Mouse (Mus musculus): ENCODE measurements around the gene Plgrkt. TPM values are rescaled to one million over a fixed set of nuclear protein-coding genes. Genes with fewer than 3 reads are reported as not detected.

Plgrkt gene
- polyA plus RNA-seq, 1 experiment from 2014 or later, result 72.8 TPM

- no peak overlapping the region for H3K27ac ChIP-seq
- no peaks in the 10 kb centered on the region for H3K27me3 ChIP-seq
- H3K4me1 ChIP-seq, result peaks cover 5% of the 10 kb centered on the region; the same call in 1 of the 2 replicates
- no peaks in the 10 kb centered on the region for H3K36me3 ChIP-seq
- peak overlapping the region; percentile 45 for H3K4me3 ChIP-seq
- no peaks in the 10 kb centered on the region for H3K9me3 ChIP-seq
- H3K4me2 ChIP-seq (replicated peaks), result peak overlapping the region; percentile 76
- ATAC-seq (ENCODE audit: insufficient number of reproducible peaks, insufficient read depth, low FRiP score, low TSS enrichment), result no peak
- 55% methylated on average over 20 of the region's 20 CpGs for WGBS
- peak overlapping the region; percentile 21; the same call in 1 of the 2 replicates for H3K9ac ChIP-seq
These were observed 793 bp downstream of the Plgrkt start for GRCm38 (mm10) chr19:29366226-29366968.

GRCm38 (mm10) chr19:29365105-29365504 lies 2.1 kb downstream of the Plgrkt start:
- Histone ChIP-seq H3K4me3 (no peak overlapping the region), H3K36me3 (no peaks in the 10 kb centered on the region), H3K4me1 (peaks cover 5% of the 10 kb centered on the region; the same call in 1 of the 2 replicates), H3K4me2 (replicated peaks) (no peak overlapping the region), H3K9me3 (no peaks in the 10 kb centered on the region), H3K27me3 (no peaks in the 10 kb centered on the region), H3K9ac (no peak overlapping the region), H3K27ac (no peak overlapping the region)
- WGBS, result 24% methylated on average over 3 of the region's 3 CpGs
- ATAC-seq (ENCODE audit: insufficient number of reproducible peaks, insufficient read depth, low FRiP score, low TSS enrichment), result no peak

GRCm38 (mm10) chr19:29364076-29364475 lies 3.1 kb downstream of the Plgrkt start:
- H3K4me1 ChIP-seq, result peaks cover 5% of the 10 kb centered on the region; the same call in 1 of the 2 replicates
- ATAC-seq (ENCODE audit: insufficient number of reproducible peaks, insufficient read depth, low FRiP score, low TSS enrichment), result no peak
- H3K36me3 ChIP-seq, result peaks cover under 1% of the 10 kb centered on the region; the same call in 1 of the 2 replicates
- H3K9ac ChIP-seq, result no peak overlapping the region
- H3K9me3 ChIP-seq, result no peaks in the 10 kb centered on the region
- H3K27ac ChIP-seq, result no peak overlapping the region
- no peaks in the 10 kb centered on the region for H3K27me3 ChIP-seq
- no peak overlapping the region for H3K4me2 ChIP-seq (replicated peaks)
- H3K4me3 ChIP-seq, result no peak overlapping the region
- WGBS, result 70% methylated on average over 5 of the region's 5 CpGs

DNA sequence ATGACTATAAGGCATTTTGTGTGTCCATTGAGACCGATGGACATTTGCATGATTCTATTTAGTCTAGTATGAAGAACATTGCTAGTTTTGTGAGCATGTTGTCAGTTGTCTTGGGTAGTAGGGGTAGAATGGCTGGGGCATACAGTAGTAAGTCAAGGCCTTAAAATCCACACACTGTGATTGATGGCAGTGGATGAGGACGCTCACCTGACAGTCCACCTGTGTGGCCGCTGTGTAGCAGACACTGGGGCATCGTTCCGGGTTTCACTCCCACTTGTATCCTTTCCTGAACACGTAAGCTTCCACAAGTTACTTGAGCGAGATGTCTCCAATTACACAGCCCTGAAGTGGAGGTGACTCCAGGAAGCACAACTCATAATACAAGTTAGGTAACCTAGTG lies 3.6 kb downstream of the Plgrkt start:
- 78% methylated on average over 7 of the region's 7 CpGs for WGBS
- no peak for ATAC-seq (ENCODE audit: insufficient number of reproducible peaks, insufficient read depth, low FRiP score, low TSS enrichment)

DNA sequence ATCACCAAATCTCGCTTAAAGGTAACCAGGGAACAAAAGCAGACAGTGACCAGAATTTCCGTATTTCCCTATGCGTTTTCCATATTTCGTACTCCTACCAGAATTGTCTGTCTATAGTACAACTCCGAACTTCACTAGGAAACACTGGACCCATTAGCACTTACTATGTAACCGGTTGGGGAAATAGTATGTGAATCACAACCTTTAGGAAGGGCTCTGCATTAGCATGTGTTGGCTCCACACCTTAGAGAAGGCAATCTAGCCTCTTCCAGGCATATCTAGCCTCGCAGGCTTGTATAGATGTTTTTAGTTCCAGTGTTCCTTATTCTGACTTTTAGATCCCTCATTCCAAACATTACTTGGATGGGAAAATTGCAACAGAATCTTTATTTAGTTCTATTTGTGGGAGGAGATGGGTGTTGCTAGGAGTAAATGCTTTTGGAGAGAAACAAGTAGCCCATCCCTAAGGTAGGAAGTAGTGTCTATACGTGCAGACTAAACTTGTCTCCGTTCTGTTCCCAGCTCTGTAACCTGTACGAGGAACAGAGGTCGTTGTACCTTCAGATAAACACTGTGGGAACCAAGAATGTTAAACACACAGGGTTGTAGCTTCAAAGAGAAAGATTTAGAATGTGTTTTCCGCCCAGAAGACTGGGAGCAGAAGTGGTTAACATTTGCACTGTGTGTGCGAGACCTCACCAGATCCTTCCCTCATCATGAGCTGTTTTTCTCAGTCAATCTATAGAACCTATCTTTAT lies 4.8 kb downstream of the Plgrkt start:
- Histone ChIP-seq H3K4me3 (peak overlapping the region; percentile 56), H3K9me3 (no peaks in the 10 kb centered on the region), H3K4me1 (peaks cover 2% of the 10 kb centered on the region; the same call in 1 of the 2 replicates), H3K27me3 (no peaks in the 10 kb centered on the region), H3K9ac (no peak overlapping the region), H3K27ac (no peak overlapping the region), H3K36me3 (peaks cover 5% of the 10 kb centered on the region; the same call in 1 of the 2 replicates), H3K4me2 (replicated peaks) (peak overlapping the region; percentile 54)
- no peak for ATAC-seq (ENCODE audit: insufficient number of reproducible peaks, insufficient read depth, low FRiP score, low TSS enrichment)
- WGBS, result 51% methylated on average over 13 of the region's 13 CpGs

More for the DNA sequence above, 3.6 kb downstream of the Plgrkt start:
- Histone ChIP-seq H3K27me3 (no peaks in the 10 kb centered on the region), H3K4me2 (replicated peaks) (no peak overlapping the region), H3K9ac (no peak overlapping the region), H3K9me3 (no peaks in the 10 kb centered on the region), H3K27ac (no peak overlapping the region), H3K4me3 (no peak overlapping the region), H3K4me1 (peaks cover 5% of the 10 kb centered on the region; the same call in 1 of the 2 replicates), H3K36me3 (peaks cover 5% of the 10 kb centered on the region; the same call in 1 of the 2 replicates)

DNA sequence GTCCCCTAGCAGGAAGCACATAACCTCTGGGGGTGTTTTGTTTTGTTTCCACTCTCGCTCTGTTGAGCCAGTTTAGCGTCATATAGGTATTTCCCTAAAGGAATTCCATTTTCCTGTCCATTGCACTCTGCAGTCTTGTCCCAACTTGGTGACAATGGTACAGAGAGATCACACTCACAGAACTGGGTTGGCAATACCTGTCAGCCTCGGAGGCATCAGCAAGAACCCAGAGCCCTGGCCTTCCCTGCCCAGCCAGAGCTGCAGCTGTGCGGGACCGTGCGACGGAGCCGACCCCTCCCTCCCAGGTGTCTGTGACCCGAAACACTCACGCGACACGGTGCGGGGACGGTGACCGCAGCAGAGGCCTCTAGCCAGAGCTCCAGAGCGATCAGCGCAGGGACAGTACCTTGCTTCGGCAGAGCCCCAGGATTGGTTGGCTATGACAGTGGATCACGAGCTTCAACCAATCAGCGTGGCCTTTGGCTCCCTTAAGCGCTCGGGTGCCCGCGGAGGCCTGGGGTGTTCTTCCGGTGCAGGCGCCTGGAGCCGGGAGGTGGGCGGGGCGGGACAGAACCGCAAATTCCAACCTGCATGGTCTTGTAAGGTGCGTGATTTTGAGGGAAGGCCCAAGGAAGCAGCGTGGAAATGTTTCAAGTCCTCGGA lies 5.6 kb downstream of the Plgrkt start:
- WGBS, result 2% methylated on average over 33 of the region's 33 CpGs
- peaks cover 5% of the 10 kb centered on the region; the same call in 1 of the 2 replicates for H3K36me3 ChIP-seq
- H3K27me3 ChIP-seq, result no peaks in the 10 kb centered on the region
- no peaks in the 10 kb centered on the region for H3K9me3 ChIP-seq
- H3K9ac ChIP-seq, result peak overlapping the region; percentile 52
- peak; percentile 97 for ATAC-seq (ENCODE audit: insufficient number of reproducible peaks, insufficient read depth, low FRiP score, low TSS enrichment)
- H3K4me1 ChIP-seq, result no peaks in the 10 kb centered on the region
- no peak overlapping the region for H3K27ac ChIP-seq
- peak overlapping the region; percentile 54 for H3K4me2 ChIP-seq (replicated peaks)
- peak overlapping the region; percentile 56 for H3K4me3 ChIP-seq

DNA sequence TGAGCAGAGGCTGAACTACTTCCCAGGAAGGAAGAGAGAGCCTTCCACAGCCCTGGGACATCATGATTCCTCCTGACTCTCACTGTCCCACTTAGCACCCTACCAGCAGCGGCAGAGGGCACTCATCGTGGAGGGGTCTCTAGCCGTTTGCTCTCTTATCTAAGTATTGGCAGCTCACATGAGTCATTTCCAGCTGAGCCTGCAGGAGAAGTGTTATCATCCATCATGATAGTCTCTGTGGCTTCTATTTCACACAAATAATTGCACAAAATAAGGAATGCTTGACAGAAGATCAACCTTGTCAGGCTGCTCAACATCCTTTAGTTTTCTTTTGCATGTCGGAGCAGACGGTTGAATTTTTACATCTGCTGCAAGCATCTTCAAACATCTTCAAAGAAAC lies 6.9 kb downstream of the Plgrkt start:
- Histone ChIP-seq H3K4me3 (no peak overlapping the region), H3K4me1 (no peaks in the 10 kb centered on the region), H3K27ac (no peak overlapping the region), H3K9ac (no peak overlapping the region), H3K9me3 (no peaks in the 10 kb centered on the region), H3K4me2 (replicated peaks) (no peak overlapping the region), H3K27me3 (no peaks in the 10 kb centered on the region), H3K36me3 (peaks cover 5% of the 10 kb centered on the region; the same call in 1 of the 2 replicates)
- 79% methylated on average over 5 of the region's 5 CpGs for WGBS
- ATAC-seq (ENCODE audit: insufficient number of reproducible peaks, insufficient read depth, low FRiP score, low TSS enrichment), result no peak

DNA sequence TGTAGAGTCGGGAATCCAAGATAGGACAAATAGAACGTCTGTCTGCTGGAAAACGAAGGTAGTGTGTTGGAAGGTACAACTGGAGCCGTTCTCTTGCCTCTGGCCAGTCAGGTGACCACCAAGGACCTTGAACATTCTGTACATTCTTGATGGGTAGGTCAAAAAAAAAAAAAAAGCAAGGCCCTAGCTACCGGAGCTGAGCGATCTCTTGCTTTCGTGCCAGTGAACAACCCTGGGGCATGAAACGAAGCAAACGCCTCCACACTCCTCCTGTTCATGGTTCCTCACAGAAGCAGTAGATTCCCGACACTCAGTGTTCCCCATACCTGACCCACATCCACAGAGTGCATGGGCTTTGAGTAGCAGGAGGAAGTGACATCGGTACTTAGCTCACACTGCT lies 10.9 kb downstream of the Plgrkt start:
- no peak overlapping the region for H3K4me3 ChIP-seq
- 83% methylated on average over 11 of the region's 11 CpGs for WGBS

DNA sequence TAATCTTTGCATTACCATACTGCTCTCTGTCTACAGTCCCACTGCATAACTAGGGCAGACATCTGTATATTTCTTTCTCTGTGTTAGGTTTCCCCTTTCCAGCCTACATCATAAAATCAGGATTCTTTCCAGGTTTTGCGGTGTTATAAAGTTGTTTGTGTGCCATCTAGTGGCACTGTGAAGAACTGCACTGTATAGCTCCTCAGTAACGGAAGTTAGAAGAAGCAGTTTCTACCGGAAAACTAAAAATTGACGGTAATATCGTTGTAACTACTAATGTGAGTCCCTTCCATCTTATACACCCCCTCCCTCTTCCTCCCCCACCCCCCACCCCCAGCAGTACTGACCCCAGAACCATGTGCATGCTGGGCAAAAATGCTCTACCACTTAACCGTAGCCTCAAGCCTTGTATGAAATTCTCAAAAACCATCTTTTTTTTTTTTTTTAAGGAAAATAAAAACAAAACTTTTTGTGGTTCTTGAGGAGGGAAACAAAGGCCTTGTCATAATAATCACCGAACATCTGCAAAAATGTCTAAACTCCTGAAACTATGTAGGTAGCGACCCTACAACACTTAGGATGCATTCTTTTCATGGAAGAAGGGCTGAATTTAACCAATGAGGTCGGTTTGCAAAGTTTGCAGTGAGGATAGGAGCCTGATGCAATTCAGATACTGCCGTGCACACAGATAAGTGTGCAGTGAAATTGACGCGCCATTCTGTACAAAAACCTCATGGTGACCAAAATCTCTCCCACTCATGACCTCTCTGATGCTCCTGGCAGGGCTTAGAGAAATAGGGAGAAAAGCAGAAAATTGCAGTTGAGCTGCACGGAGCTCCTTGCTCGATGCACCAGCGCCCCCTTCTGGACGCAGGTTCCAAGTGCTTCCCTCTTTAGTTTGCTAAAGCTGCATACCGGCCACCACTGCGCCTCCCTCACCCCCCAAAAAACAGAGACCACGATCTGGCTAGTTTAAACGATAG lies 12.0 kb downstream of the Plgrkt start:
- ATAC-seq (ENCODE audit: insufficient number of reproducible peaks, insufficient read depth, low FRiP score, low TSS enrichment), result peak; percentile 80; the same call in 1 of the 2 replicates
- H3K36me3 ChIP-seq, result peaks cover 6% of the 10 kb centered on the region; the same call in 1 of the 2 replicates
- H3K4me3 ChIP-seq, result peak overlapping the region; percentile 18
- 3% methylated on average over 20 of the region's 20 CpGs for WGBS
- no peak overlapping the region for H3K9ac ChIP-seq
- no peaks in the 10 kb centered on the region for H3K4me1 ChIP-seq
- H3K27ac ChIP-seq, result no peak overlapping the region
- no peaks in the 10 kb centered on the region for H3K9me3 ChIP-seq
- H3K4me2 ChIP-seq (replicated peaks), result peak overlapping the region; percentile 59
- H3K27me3 ChIP-seq, result no peaks in the 10 kb centered on the region

More for the DNA sequence above, 10.9 kb downstream of the Plgrkt start:
- H3K27ac ChIP-seq, result no peak overlapping the region
- peaks cover 5% of the 10 kb centered on the region; the same call in 1 of the 2 replicates for H3K36me3 ChIP-seq
- no peaks in the 10 kb centered on the region for H3K9me3 ChIP-seq
- no peak overlapping the region for H3K9ac ChIP-seq
- no peak overlapping the region for H3K4me2 ChIP-seq (replicated peaks)
- no peaks in the 10 kb centered on the region for H3K4me1 ChIP-seq
- H3K27me3 ChIP-seq, result no peaks in the 10 kb centered on the region
- no peak for ATAC-seq (ENCODE audit: insufficient number of reproducible peaks, insufficient read depth, low FRiP score, low TSS enrichment)

- no peak overlapping the region for H3K4me3 ChIP-seq
- no peaks in the 10 kb centered on the region for H3K9me3 ChIP-seq
- ATAC-seq (ENCODE audit: insufficient number of reproducible peaks, insufficient read depth, low FRiP score, low TSS enrichment), result no peak
- no peak overlapping the region for H3K9ac ChIP-seq
- H3K4me2 ChIP-seq (replicated peaks), result no peak overlapping the region
- no peaks in the 10 kb centered on the region for H3K4me1 ChIP-seq
- H3K27me3 ChIP-seq, result no peaks in the 10 kb centered on the region
- H3K27ac ChIP-seq, result no peak overlapping the region
- 58% methylated on average over 5 of the region's 5 CpGs for WGBS
- peaks cover 5% of the 10 kb centered on the region for H3K36me3 ChIP-seq
These were observed 16.2 kb downstream of the Plgrkt start for GRCm38 (mm10) chr19:29350991-29351390.
